Mouse (Mus musculus) neural tube, embryonic 13.5 days (tissue): ENCODE results near the gene Mcf2l. TPM values are rescaled to one million over a fixed set of nuclear protein-coding genes. Genes with fewer than 3 reads are reported as not detected.

ENCODE experiments used
- ATAC-seq: fragments of 200-750 bp; cut with Nextera tagmentation; 2 replicates; pipeline ENCODE4 v1.8.0; 2017; ENCODE audit warnings: low read depth, mild to moderate bottlenecking, moderate TSS enrichment, moderate library complexity
- H3K27ac ChIP-seq: fragments of 300-500 bp; sonication (generic); replicated peaks from 2 replicates; pipeline ENCODE4 v1.5.1; 2015; ENCODE audit warnings: moderate library complexity, mild to moderate bottlenecking, inconsistent platforms
- H3K27me3 ChIP-seq: fragments of 300-500 bp; sonication (generic); 2 replicates; pipeline ENCODE4 v1.6.1; 2015; ENCODE audit warnings: mild to moderate bottlenecking, inconsistent platforms
- H3K36me3 ChIP-seq: fragments of 300-500 bp; sonication (generic); 2 replicates; pipeline ENCODE4 v1.6.1; 2015; ENCODE audit warnings: mild to moderate bottlenecking, inconsistent platforms
- H3K4me1 ChIP-seq: fragments of 300-500 bp; sonication (generic); replicated peaks from 2 replicates; pipeline ENCODE4 v1.6.1; 2015; ENCODE audit warnings: inconsistent platforms
- H3K4me2 ChIP-seq: fragments of 300-500 bp; sonication (generic); 2 replicates; pipeline ENCODE4 v1.6.1; 2015; ENCODE audit warnings: inconsistent platforms, mild to moderate bottlenecking, moderate library complexity
- H3K4me3 ChIP-seq: fragments of 300-500 bp; sonication (generic); 2 replicates; pipeline ENCODE4 v1.5.1; 2015; ENCODE audit warnings: mild to moderate bottlenecking, inconsistent platforms
- H3K9ac ChIP-seq: fragments of 300-500 bp; sonication (generic); 2 replicates; pipeline ENCODE4 v1.6.1; 2015; ENCODE audit warnings: moderate library complexity, mild to moderate bottlenecking, inconsistent platforms
- H3K9me3 ChIP-seq: fragments of 300-500 bp; sonication (generic); 2 replicates; pipeline ENCODE4 v1.6.1; 2016; ENCODE audit warnings: inconsistent platforms
- WGBS: fragments of 180-500 bp; shearing (Covaris S2); methylation state at CpG from one replicate; pipeline ENCODE4 v1.1.7; 2015; 5-methylcytosine and 5-hydroxymethylcytosine counted together
- polyA plus RNA-seq: library from polyadenylated mRNA; unstranded; fragments of >200 nt; fragmentation: Nextera tagmentation; extraction: Ambion mirVana; gene quantifications from 2 replicates; pipeline ENCODE4 v1.2.1, GENCODE M21; 2015

Mcf2l gene
- polyA plus RNA-seq, 1 experiment from 2014 or later, result 107 TPM

DNA sequence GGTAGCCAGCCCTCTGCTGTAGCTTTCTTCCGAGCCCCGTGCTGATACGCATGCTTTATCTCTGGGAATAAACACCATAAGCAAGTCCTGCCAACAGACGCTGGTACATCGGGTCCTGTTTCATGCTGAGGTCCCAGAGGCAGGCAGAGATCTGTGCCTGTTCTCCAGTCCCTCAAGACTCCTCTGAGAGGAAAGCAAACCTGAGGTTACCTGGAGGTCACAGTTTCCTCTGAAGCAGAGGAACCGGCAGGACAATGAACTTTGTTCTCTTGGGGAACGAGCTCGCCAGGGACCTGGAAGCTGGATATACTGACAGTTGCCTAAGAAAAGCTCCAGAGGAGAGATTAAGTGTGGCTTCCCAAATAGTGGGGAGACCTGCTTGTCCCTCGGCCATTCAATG lies 24.2 kb downstream of the Mcf2l start:
- 72% methylated on average over 9 of the region's 9 CpGs for WGBS
- ATAC-seq, result no peak
- Histone ChIP-seq H3K9me3 (no peaks in the 10 kb centered on the region), H3K36me3 (no peaks in the 10 kb centered on the region), H3K4me1 (peaks cover 7% of the 10 kb centered on the region), H3K27ac (no peak overlapping the region), H3K27me3 (no peaks in the 10 kb centered on the region), H3K4me2 (no peak overlapping the region), H3K9ac (no peak overlapping the region), H3K4me3 (no peak overlapping the region)

DNA sequence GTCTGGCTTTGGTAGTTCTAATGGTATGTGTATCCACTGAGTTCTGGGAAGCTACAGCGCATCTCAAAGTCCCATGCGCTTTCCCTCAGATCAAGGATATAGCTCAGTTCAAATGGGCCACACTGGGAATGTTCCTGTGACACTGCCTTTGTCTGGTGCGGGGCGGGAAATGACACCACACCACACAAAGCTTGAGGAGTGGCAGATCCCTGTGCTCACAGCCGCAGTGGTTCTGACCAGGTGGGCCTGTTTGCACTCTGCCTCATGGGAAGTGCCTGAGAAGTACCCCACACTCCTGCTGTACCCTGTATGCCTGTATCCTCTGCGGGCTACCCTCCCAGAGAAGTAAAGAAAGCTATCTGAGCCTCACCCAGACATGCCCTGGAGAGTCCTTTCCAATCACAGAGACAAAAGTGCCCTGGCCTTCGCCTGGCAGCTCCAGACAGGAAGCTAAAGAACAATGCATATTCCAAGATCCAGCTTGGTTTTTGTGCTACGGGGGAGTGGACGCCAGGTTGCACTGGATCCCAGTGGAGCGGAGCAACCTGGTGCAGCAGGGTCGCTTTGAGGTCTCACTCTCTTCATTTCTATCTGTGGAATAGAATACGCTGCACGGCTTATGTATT lies 30.3 kb downstream of the Mcf2l start:
- H3K27ac ChIP-seq, result no peak overlapping the region
- no peaks in the 10 kb centered on the region for H3K9me3 ChIP-seq
- no peak overlapping the region for H3K4me2 ChIP-seq
- no peak for ATAC-seq
- 90% methylated on average over 13 of the region's 13 CpGs for WGBS
- no peaks in the 10 kb centered on the region for H3K36me3 ChIP-seq
- no peaks in the 10 kb centered on the region; the same call in 1 of the 2 replicates for H3K4me1 ChIP-seq
- no peak overlapping the region for H3K4me3 ChIP-seq
- H3K9ac ChIP-seq, result no peak overlapping the region
- H3K27me3 ChIP-seq, result no peaks in the 10 kb centered on the region

DNA sequence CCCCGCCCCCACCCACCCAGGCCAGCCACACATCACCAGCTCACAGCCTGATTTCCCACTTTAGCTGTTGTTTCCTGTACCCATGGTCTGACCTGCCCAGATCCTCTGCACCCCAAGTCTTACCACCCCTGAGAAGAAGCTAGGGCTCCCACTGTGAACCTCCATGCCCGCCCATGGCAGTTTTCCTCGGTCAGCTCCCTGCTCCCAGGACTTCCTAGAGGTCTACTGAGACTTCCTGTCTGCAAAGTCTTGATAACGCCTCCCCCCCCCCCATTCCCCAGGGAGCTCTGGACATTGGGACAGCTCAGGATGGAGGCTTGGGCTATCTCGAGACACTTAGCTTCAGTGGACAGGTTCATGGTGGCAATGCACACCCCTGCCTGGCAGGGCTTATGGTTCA lies 31.5 kb downstream of the Mcf2l start:
- ATAC-seq, result no peak
- H3K27ac ChIP-seq, result no peak overlapping the region

DNA sequence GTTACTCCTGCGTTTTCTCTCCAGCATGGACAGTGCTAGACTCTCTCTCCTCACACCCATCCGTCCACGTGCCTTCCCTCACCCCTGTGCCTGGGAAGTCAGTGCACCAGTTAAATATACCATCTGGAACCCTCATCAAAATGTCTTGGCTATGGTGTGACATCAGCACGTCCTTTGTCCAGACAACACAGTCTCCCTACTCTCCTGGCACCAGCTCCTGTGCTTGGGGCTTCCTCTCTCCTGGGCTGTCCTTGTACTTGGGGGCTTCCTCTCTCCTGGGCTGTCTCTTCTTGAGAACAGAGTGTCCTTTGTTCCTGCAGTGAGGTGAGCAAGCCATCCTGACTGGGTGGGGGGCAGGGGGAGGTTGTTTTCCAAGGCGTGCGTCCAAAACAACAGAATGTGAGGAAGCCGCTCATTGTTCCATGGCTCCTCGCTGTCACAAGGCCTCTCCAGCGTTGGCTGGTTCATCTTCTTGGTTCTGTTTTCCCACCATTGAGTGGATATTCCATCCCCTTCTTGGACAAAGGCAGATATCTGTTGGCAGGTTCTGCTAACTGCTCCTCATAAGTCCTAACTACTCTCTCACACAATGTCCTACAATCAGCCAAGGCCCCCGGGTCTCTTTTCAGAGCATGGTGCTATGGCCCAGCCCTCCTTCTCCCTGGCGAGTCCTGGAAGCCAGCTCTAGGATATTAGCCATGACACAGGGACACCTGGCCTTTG lies 32.2 kb downstream of the Mcf2l start:
- no peaks in the 10 kb centered on the region for H3K36me3 ChIP-seq
- H3K9me3 ChIP-seq, result no peaks in the 10 kb centered on the region
- no peak overlapping the region for H3K9ac ChIP-seq
- H3K4me2 ChIP-seq, result no peak overlapping the region
- H3K4me1 ChIP-seq, result no peaks in the 10 kb centered on the region; the same call in 1 of the 2 replicates
- no peak overlapping the region for H3K4me3 ChIP-seq
- H3K27ac ChIP-seq, result no peak overlapping the region
- 83% methylated on average over 11 of the region's 11 CpGs for WGBS
- no peaks in the 10 kb centered on the region for H3K27me3 ChIP-seq
- ATAC-seq, result no peak

More for the DNA sequence above, 31.5 kb downstream of the Mcf2l start:
- Histone ChIP-seq H3K4me2 (no peak overlapping the region), H3K4me1 (no peaks in the 10 kb centered on the region; the same call in 1 of the 2 replicates), H3K4me3 (no peak overlapping the region), H3K36me3 (no peaks in the 10 kb centered on the region), H3K27me3 (no peaks in the 10 kb centered on the region), H3K9ac (no peak overlapping the region), H3K9me3 (no peaks in the 10 kb centered on the region)
- 95% methylated on average over 5 of the region's 5 CpGs for WGBS

DNA sequence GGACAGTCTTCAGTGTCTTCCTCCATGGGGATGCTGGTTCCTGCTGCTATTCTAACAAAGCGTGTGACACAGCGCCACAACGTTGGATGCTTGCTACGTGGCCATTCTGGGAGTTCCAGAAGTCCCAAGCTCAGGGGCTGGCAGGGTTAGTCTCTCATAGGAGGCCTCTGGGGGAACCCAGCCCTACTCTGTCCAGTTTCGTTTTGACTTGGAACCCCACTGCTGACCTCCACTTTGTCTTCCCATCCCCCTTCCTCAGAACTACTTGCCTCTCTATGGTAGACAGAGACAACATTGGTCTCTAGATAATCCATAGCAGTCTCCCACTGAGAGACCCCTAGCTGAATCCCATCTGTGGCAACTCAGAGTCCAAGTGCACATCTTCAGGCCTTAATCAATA lies 33.0 kb downstream of the Mcf2l start:
- Histone ChIP-seq H3K27me3 (no peaks in the 10 kb centered on the region), H3K9me3 (no peaks in the 10 kb centered on the region), H3K4me1 (no peaks in the 10 kb centered on the region; the same call in 1 of the 2 replicates), H3K4me2 (no peak overlapping the region), H3K27ac (no peak overlapping the region), H3K4me3 (no peak overlapping the region), H3K36me3 (no peaks in the 10 kb centered on the region), H3K9ac (no peak overlapping the region)
- no peak for ATAC-seq
- 79% methylated on average over 5 of the region's 5 CpGs for WGBS

DNA sequence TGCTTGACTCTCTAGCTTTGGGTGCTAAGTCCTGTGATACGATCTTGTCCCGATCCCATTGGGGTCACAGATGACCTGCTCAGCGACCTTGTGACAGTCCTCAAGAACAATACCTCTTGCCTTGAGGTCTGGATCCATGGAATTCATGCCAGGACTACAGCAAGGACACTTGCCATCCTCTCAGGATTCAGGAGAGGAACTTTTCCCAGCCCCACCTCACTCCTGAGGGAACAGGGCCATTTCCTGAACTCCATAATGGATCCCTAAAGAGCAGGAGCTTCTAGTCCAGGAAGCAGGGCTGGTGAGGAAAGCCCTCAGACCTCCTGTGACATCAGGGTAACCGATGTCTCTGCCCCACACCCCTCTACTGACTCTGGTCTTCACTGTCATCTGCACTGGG lies 34.1 kb downstream of the Mcf2l start:
- ATAC-seq, result no peak
- H3K36me3 ChIP-seq, result no peaks in the 10 kb centered on the region
- WGBS, result 84% methylated on average over 4 of the region's 4 CpGs
- H3K27me3 ChIP-seq, result no peaks in the 10 kb centered on the region
- H3K4me2 ChIP-seq, result no peak overlapping the region
- no peak overlapping the region for H3K4me3 ChIP-seq
- no peak overlapping the region for H3K27ac ChIP-seq
- H3K4me1 ChIP-seq, result peaks cover 6% of the 10 kb centered on the region
- H3K9ac ChIP-seq, result no peak overlapping the region
- H3K9me3 ChIP-seq, result no peaks in the 10 kb centered on the region

DNA sequence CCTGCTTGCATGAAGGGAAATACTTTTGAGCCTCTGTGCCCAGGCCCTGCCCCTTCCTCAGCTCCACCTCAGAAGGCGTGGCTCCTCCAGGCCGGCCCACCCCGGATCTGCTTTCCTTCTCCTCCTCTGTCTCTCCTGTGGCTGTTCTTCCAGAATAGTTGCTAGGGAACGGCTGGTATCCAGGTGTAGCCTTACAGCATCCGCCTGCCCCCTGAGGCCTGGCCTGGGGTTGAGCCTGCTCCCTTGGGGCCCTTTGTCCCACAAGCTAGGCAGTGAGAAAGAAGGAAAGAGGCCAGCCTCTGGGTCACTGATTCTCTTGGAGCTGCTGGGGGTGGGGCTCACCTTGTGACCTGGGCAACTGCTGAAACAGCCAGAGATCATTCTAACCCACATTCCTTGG lies 38.4 kb downstream of the Mcf2l start:
- no peak overlapping the region for H3K4me3 ChIP-seq
- no peak overlapping the region for H3K27ac ChIP-seq
- H3K9ac ChIP-seq, result no peak overlapping the region
- H3K9me3 ChIP-seq, result no peaks in the 10 kb centered on the region
- 23% methylated on average over 5 of the region's 5 CpGs for WGBS
- H3K27me3 ChIP-seq, result no peaks in the 10 kb centered on the region
- ATAC-seq, result no peak
- H3K36me3 ChIP-seq, result no peaks in the 10 kb centered on the region
- H3K4me2 ChIP-seq, result no peak overlapping the region
- peaks cover 20% of the 10 kb centered on the region for H3K4me1 ChIP-seq

DNA sequence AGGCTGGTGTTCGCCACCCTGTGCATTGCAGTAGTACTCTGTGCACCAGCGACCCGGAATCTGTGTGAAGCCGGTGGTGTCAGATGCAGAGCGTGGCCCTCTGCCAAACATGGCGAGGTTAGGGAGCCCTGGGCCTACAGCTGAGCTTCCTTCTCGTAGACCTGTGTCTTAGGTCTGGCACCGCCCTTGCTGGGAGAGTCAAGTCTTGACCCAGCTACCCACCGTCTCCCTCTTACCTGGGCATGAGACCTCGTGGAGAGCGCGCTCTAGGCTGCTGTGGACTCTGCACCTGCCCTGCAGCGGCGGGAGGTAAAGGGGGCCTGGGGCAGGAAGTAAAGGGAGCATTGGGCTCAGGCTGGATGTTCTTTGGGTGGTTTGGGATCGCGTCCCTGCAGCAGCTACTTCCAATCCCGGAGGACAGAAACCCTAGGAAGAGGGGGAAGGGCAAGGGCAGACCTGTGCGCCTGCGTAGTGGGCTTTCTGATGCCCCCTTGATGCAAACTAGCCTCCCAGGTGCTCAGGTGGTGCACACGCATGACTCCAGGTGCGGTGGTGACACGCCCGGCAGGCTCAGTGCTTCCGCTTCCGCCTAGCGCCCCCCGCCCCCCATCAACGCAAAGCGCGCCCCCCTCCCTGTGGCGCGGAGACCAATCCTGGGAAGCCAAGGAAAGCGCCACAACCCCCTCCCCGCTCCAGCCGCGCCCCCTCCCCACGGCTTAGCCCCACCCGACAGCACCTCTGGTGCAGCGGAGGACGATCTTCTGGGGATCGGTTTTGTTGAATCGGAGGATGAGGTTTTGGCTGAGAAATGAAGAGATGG lies 41.8 kb downstream of the Mcf2l start:
- ATAC-seq, result peak; percentile 88
- 15% methylated on average over 42 of the region's 42 CpGs for WGBS
- peaks cover 45% of the 10 kb centered on the region for H3K4me1 ChIP-seq

DNA sequence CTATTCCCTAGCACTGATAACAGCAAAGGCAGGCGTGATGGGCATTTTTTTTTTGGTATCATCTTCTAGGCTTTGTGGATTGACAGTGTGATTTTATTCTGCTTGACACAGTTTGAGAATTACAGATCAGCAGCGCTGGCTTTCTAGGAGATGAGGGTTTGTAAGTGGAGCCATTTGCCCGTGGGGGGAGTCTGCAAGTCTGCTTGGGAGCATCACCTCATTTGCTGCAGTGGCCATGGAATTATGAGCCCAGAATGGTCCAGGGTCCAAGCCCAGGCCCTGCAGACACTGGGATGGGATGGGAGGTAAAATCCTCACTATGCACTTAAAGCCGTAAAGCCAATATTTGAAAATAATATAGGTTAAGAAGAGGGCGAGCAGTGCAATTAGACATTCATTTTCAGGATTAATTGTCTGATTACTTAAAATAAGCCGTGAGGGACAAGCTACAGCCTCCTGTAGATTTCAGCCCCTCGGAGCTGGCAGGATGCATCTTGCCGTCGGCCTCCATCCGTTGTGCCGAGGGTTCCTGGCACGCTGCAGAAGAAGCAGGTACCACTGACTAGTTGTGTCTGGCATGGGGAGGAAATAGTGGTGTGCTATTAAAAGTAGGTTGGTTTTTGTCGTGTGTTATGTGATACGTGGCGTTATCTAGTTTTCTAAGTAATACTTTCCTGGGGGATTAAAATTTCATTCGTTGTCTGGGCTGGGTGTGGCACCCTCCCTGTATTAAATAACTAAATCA lies 42.7 kb downstream of the Mcf2l start:
- ATAC-seq, result peak; percentile 34; the same call in 1 of the 2 replicates
- Histone ChIP-seq H3K4me3 (peak overlapping the region; percentile 54), H3K27ac (peak overlapping the region; percentile 86), H3K9ac (peak overlapping the region; percentile 84), H3K4me1 (peaks cover 45% of the 10 kb centered on the region), H3K36me3 (no peaks in the 10 kb centered on the region), H3K9me3 (no peaks in the 10 kb centered on the region), H3K4me2 (peak overlapping the region; percentile 91), H3K27me3 (no peaks in the 10 kb centered on the region)
- WGBS, result 55% methylated on average over 16 of the region's 16 CpGs

More for the DNA sequence above, 41.8 kb downstream of the Mcf2l start:
- peak overlapping the region; percentile 86 for H3K27ac ChIP-seq
- no peaks in the 10 kb centered on the region for H3K36me3 ChIP-seq
- no peaks in the 10 kb centered on the region for H3K9me3 ChIP-seq
- no peaks in the 10 kb centered on the region for H3K27me3 ChIP-seq
- peak overlapping the region; percentile 54 for H3K4me3 ChIP-seq
- H3K9ac ChIP-seq, result peak overlapping the region; percentile 84
- H3K4me2 ChIP-seq, result peak overlapping the region; percentile 91

DNA sequence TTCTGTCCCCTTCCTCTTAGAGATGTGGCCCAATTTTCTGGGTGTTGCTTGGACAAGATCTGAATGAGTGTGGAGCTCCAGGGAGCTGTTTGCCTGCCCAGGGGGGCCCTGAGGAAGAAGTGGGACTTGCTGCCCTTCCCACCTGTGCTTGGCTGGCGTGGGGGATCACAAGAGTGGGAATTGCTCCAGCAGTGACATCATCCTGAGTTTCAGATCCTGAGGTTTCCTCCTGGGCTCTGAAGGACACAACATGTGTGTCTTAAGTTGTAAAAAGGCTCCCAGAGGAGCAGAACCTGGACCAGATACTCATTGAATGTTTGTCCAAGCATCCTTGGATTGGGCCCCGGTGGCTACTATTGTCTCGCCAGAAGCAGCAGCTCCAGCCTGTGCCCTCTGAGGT lies 43.4 kb downstream of the Mcf2l start:
- Histone ChIP-seq H3K9me3 (no peaks in the 10 kb centered on the region), H3K27me3 (no peaks in the 10 kb centered on the region), H3K4me2 (peak overlapping the region; percentile 91), H3K27ac (peak overlapping the region; percentile 86), H3K4me3 (peak overlapping the region; percentile 54), H3K36me3 (no peaks in the 10 kb centered on the region), H3K4me1 (peaks cover 42% of the 10 kb centered on the region), H3K9ac (peak overlapping the region; percentile 84)
- no peak for ATAC-seq
- WGBS, result 75% methylated on average over 3 of the region's 3 CpGs

DNA sequence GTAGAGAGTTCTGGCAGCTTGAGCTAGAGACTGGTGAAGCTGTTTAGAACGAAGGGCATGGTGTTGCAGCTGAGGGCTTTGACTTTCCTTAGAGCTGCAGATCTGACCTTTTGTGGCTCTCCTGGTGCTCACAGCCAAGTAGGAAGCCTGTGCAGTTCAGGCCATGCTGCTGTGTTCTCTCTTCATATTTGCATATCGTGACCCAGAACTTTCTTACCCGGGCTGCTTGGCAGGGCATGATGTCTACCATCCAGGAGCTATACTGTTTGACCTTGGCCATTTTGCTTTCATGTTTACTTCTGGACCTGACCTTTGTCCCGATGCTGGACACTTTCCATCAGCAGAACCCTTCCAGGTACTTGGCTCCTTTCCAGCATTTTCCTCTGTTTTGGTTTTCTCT lies 44.2 kb downstream of the Mcf2l start:
- Histone ChIP-seq H3K9ac (peak overlapping the region; percentile 84), H3K36me3 (0 out of 2 replicates have a peak, but pooled peaks cover 3% of the 10 kb centered on the region), H3K27ac (no peak overlapping the region), H3K4me3 (peak overlapping the region; percentile 54), H3K4me2 (peak overlapping the region; percentile 91), H3K4me1 (peaks cover 39% of the 10 kb centered on the region), H3K27me3 (no peaks in the 10 kb centered on the region), H3K9me3 (no peaks in the 10 kb centered on the region)
- WGBS, result 89% methylated on average over 4 of the region's 4 CpGs
- ATAC-seq, result no peak
